Mouse (Mus musculus) liver, adult 2 months (tissue): ENCODE measurements around the gene Dlk2. TPM values are rescaled to one million over a fixed set of nuclear protein-coding genes. Genes with fewer than 3 reads are reported as not detected.
A peak's percentile ranks its signal among the peaks of the same experiment; 100 is the strongest.

Source experiments
- DNase-seq: peaks from one replicate; pipeline ENCODE4 v3.0.0-alpha.2; 2011; ENCODE audit warnings: low read depth, low spot score; ENCODE audit errors: extremely low read depth
- H3K27ac ChIP-seq: fragments of 200-500 bp; replicated peaks from 2 replicates; pipeline ENCODE4 v1.5.1; 2012; ENCODE audit warnings: low read depth, mild to moderate bottlenecking, control low read depth, inconsistent platforms, low read length; ENCODE audit not compliant: insufficient read depth
- H3K27me3 ChIP-seq: fragments of 200-500 bp; 2 replicates; pipeline ENCODE4 v1.6.1; 2012; ENCODE audit warnings: mild to moderate bottlenecking, moderate library complexity, low read length, inconsistent platforms; ENCODE audit not compliant: control insufficient read depth, insufficient read depth
- H3K36me3 ChIP-seq: fragments of 200-500 bp; 2 replicates; pipeline ENCODE4 v1.6.1; 2012; ENCODE audit warnings: low read length, inconsistent platforms; ENCODE audit not compliant: control insufficient read depth, insufficient read depth
- H3K4me1 ChIP-seq: fragments of 200-500 bp; 2 replicates; pipeline ENCODE4 v1.6.1; 2011; ENCODE audit warnings: low read length; ENCODE audit not compliant: control insufficient read depth, insufficient read depth
- H3K4me3 ChIP-seq: fragments of 200-500 bp; 2 replicates; pipeline ENCODE4 v1.5.1; 2011; ENCODE audit warnings: low read depth, mild to moderate bottlenecking, control low read depth, low read length, moderate library complexity; ENCODE audit not compliant: insufficient read depth
- H3K79me2 ChIP-seq: fragments of 200-500 bp; 2 replicates; pipeline ENCODE4 v1.6.1; 2012; ENCODE audit warnings: inconsistent platforms, mild to moderate bottlenecking, low read length, moderate library complexity; ENCODE audit not compliant: control insufficient read depth, insufficient read depth
- H3K9ac ChIP-seq: fragments of 200-500 bp; 2 replicates; pipeline ENCODE4 v1.6.1; 2012; ENCODE audit warnings: low read depth, mild to moderate bottlenecking, control low read depth, inconsistent platforms, low read length
- CTCF ChIP-seq: fragments of 200-500 bp; IDR thresholded peaks from 2 replicates; pipeline ENCODE4 v1.5.1; 2011; ENCODE audit warnings: low read depth, low read length, control low read depth
- POLR2A ChIP-seq: fragments of 200-500 bp; IDR thresholded peaks from 2 replicates; pipeline ENCODE4 v1.6.1; 2011; ENCODE audit warnings: low read length, control low read depth; ENCODE audit not compliant: insufficient read depth; ENCODE audit errors: extremely low read depth
- WGBS: fragments of 180-500 bp; shearing (Covaris S2); methylation state at CpG from one replicate; pipeline ENCODE4 v1.1.7; 2018; 5-methylcytosine and 5-hydroxymethylcytosine counted together
- polyA plus RNA-seq: library from polyadenylated mRNA; depleted of rRNA; stranded (reverse); fragments of >200 nt; gene quantifications from 2 replicates; pipeline ENCODE4 v1.2.3, GENCODE M21; 2012
- total RNA-seq: library from RNA; depleted of rRNA; stranded (reverse); fragments of >200 nt; gene quantifications from 2 replicates; pipeline ENCODE4 v1.2.3, GENCODE M21; 2014

Gene Dlk2
- total and polyA plus RNA-seq, 2 experiments: not detected

DNA sequence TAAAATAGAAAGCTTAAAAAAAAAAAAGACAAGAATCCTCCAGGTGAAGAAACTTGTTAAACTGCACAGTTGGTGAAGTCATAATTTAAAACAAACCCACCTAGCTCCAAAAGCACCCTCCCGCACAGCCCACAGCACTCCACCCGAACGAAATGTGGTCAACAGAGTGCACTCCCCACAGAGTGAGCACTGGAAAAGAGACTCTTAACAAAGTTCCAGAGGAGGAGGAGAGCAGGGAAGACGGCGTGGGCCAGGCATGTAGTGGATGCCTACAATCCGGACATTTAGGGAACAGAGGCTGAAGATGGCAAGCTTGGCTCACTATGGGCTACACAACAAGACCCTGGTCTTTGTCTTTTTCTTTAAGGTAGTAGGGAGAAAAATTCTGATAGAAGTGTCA lies 22.2 kb upstream of the Dlk2 start:
- Histone ChIP-seq H3K79me2 (peaks cover 11% of the 10 kb centered on the region; the same call in 1 of the 2 replicates), H3K4me3 (no peak overlapping the region), H3K9ac (no peak overlapping the region), H3K27ac (no peak overlapping the region), H3K36me3 (peaks cover 9% of the 10 kb centered on the region), H3K4me1 (no peaks in the 10 kb centered on the region), H3K27me3 (no peaks in the 10 kb centered on the region)
- TF ChIP-seq POLR2A (no peak), CTCF (no peak)
- 95% methylated on average over 6 of the region's 6 CpGs for WGBS
- no peak for DNase-seq

DNA sequence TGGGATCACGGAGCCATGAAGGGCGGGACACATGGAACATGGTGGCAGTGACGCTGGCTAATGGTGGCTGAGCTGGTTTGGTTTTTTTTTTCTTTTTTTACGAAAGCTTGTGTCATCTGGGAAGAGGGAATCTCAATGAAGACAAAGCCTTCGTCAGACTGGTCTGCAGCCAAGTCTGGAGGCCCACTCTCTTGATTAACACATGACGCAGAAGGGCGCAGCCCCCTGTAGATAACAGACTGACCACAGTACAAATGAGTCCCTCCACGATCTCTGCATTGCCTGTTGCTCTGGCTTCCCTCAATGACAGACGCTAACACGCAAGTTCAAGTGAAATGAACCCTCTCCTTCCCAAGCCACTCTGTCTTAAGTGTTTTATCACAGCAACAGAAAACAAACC lies 21.7 kb upstream of the Dlk2 start:
- Histone ChIP-seq H3K27me3 (no peaks in the 10 kb centered on the region), H3K79me2 (peaks cover 11% of the 10 kb centered on the region; the same call in 1 of the 2 replicates), H3K27ac (no peak overlapping the region), H3K4me1 (no peaks in the 10 kb centered on the region), H3K4me3 (no peak overlapping the region), H3K36me3 (peaks cover 9% of the 10 kb centered on the region), H3K9ac (no peak overlapping the region)
- TF ChIP-seq POLR2A (no peak), CTCF (no peak)
- 94% methylated on average over 10 of the region's 10 CpGs for WGBS
- no peak for DNase-seq

DNA sequence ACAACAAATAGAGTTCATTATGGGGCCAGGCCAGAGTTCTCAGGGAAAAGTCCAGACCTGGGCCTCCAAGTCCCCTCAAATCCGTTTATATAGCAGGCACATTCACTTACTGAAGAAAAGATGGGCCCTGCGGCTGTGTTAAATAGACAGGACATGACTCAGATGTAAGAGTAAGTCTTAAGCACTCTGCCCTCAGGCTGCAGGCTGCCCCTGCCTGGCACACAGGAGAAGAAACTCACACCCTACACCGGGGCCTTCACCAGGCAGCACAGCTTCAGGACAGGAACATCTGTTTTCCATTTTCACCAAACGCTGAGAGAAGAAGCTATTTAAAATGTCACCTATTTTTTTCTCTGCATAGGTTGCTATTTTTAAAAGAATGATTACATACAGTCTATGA lies 19.6 kb upstream of the Dlk2 start:
- H3K79me2 ChIP-seq: peaks cover 24% of the 10 kb centered on the region
- TF ChIP-seq POLR2A (no peak), CTCF (no peak)
- H3K27ac ChIP-seq: no peak overlapping the region
- H3K27me3 ChIP-seq: no peaks in the 10 kb centered on the region
- H3K4me3 ChIP-seq: no peak overlapping the region
- DNase-seq: no peak
- H3K4me1 ChIP-seq: peaks cover 4% of the 10 kb centered on the region
- H3K36me3 ChIP-seq: peaks cover 5% of the 10 kb centered on the region; the same call in 1 of the 2 replicates
- 82% methylated on average over 4 of the region's 4 CpGs for WGBS
- H3K9ac ChIP-seq: no peak overlapping the region

DNA sequence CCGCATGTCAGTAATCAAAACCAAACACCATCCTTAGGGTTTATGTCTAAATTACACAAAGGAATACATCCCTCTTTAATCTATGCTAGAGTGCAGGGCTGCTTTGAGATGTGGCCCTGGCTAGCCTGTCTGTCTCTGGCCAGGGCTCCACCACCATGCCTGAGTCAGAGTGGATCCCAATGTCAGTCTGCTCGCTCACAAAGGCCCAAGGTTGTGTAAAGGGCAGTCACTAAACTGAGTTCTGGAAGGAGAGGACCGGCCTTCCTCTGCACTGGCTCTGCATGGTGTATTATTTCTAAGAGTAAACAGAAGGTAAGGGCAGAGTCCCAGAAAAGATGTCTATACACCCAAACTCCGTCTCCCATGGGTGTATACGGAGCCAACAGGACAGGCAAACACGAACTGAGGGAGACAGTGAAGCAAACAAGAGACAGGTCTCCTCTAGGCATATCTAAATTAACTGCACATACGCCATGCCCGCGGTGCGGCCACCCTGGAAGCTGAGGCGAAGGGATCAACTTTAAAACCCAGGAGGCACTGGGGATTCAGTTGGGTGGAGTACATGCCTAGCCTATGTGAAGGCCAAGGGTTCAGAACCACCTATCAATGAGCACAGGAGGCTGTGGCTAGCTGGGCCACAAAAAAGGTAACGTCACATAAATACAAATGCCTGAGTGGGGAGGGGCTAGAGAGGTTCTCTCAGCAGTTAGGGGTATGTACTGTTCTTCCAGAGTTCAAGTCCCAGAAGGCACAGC lies 19.0 kb upstream of the Dlk2 start:
- Histone ChIP-seq H3K4me1 (peaks cover 4% of the 10 kb centered on the region), H3K27me3 (no peaks in the 10 kb centered on the region), H3K9ac (no peak overlapping the region), H3K36me3 (peaks cover 5% of the 10 kb centered on the region; the same call in 1 of the 2 replicates), H3K27ac (no peak overlapping the region), H3K79me2 (peaks cover 26% of the 10 kb centered on the region), H3K4me3 (no peak overlapping the region)
- 88% methylated on average over 12 of the region's 12 CpGs for WGBS
- DNase-seq: no peak
- no peak for TF ChIP-seq CTCF
- no peak for TF ChIP-seq POLR2A

DNA sequence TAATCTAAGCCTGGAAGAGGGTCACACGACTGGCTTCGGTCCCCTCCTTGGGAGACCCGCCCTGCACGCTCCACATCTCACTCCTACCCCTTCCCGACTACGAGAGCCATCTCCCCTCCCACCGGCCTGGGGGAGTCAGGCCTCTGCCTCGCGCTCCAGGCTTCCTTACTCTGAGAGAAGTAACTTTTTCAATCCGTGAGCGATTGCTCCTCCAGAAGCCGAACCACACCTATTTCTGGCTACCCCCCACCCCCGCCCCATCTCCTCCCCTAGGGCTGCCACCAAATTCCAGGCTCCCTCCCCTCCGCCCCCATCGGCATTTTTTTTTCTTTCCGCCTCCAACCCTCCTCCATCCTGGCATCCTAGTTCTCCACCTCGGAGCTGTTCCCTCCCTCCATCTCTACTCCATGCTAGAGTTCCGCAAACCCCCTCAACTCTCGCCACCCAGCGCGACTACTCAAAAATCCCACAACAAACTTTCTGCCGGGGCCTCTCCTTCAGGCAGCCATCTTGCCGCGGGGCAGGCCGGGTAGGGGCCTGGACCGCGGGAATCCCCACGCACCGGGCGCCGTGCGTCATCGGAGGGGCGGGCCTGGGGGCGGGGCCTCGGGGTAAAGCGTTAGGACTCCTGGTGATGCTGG lies 14.6 kb upstream of the Dlk2 start, which contains the start of gene Tjap1:
Gene Tjap1 (minus strand): TSS at position 544 of the 641 bp plus-strand sequence.
- under 1% methylated on average over 37 of the region's 37 CpGs for WGBS
- Histone ChIP-seq H3K9ac (peak within 1 kb of the TSS; percentile 87), H3K27me3 (no peaks in the 10 kb centered on the region), H3K36me3 (peaks cover 5% of the 10 kb centered on the region; the same call in 1 of the 2 replicates), H3K27ac (peak within 1 kb of the TSS; percentile 47; the same call in 1 of the 2 replicates), H3K4me3 (peak within 1 kb of the TSS; percentile 76), H3K4me1 (peaks cover 4% of the 10 kb centered on the region), H3K79me2 (peaks cover 18% of the 10 kb centered on the region)
- TF ChIP-seq CTCF: no peak
- 0 out of 2 replicates have a peak, but pooled peaks have one; percentile 34 for TF ChIP-seq POLR2A
- peak; percentile 42 for DNase-seq
